Mouse (Mus musculus) CH12.LX (cell line): ENCODE data around the gene Rps12-ps3. TPM values are rescaled to one million over a fixed set of nuclear protein-coding genes. Genes with fewer than 3 reads are reported as not detected.

Source experiments
- DNase-seq: peaks from one replicate; pipeline ENCODE4 v3.0.0-alpha.2; 2013; ENCODE audit errors: extremely low read depth
- H3K27ac ChIP-seq: 2 replicates; pipeline ENCODE4 v1.5.1; 2012; ENCODE audit warnings: low read depth, mild to moderate bottlenecking, control low read depth, moderate library complexity; ENCODE audit not compliant: insufficient read depth
- H3K27me3 ChIP-seq: replicated peaks from 2 replicates; pipeline ENCODE3; 2012; ENCODE audit warnings: inconsistent platforms
- H3K36me3 ChIP-seq, 2 experiments: replicated peaks in 1 of 2; 2 replicates each; pipeline versions ENCODE3 to v1.6.1; 2012; ENCODE audit warnings: inconsistent platforms in 1 of 2, low read length in 1 of 2, mild to moderate bottlenecking in 1 of 2, mixed read lengths in 1 of 2, moderate library complexity in 1 of 2; ENCODE audit not compliant: control insufficient read depth in 1 of 2, insufficient read depth in 1 of 2
- H3K4me1 ChIP-seq, 2 experiments: 2 replicates each; pipeline ENCODE4 v1.6.1; 2012; ENCODE audit warnings: inconsistent platforms in 1 of 2, moderate library complexity in 1 of 2; ENCODE audit not compliant: insufficient read depth in 2 of 2, control insufficient read depth in 1 of 2
- H3K4me2 ChIP-seq: 2 replicates; pipeline ENCODE4 v1.6.1; 2012; ENCODE audit warnings: low read depth, mild to moderate bottlenecking, control low read depth; ENCODE audit not compliant: poor library complexity, insufficient read depth, severe bottlenecking
- H3K4me3 ChIP-seq, 3 experiments: fragments of 150-350 bp in 1 of 3; sonication (generic) in 1 of 3; replicated peaks in 1 of 3; 2 replicates each; pipeline versions ENCODE3 to v1.5.1; 2011 to 2012; ENCODE audit warnings: low read depth in 2 of 3, low read length in 2 of 3, mild to moderate bottlenecking in 2 of 3, moderate library complexity in 2 of 3, control low read depth in 1 of 3, improper control_type of control experiment in 1 of 3, inconsistent platforms in 1 of 3, mixed read lengths in 1 of 3; ENCODE audit not compliant: poor library complexity in 1 of 3
- H3K79me2 ChIP-seq: replicated peaks from 2 replicates; pipeline ENCODE4 v1.6.1; 2012; ENCODE audit warnings: mild to moderate bottlenecking, moderate library complexity; ENCODE audit not compliant: control insufficient read depth, poor library complexity, insufficient read depth, severe bottlenecking; ENCODE audit errors: extremely low read depth
- H3K9ac ChIP-seq: 2 replicates; pipeline ENCODE4 v1.6.1; 2012; ENCODE audit warnings: low read depth, mild to moderate bottlenecking, control low read depth, moderate library complexity; ENCODE audit not compliant: insufficient read depth
- H3K9me3 ChIP-seq: replicated peaks from 2 replicates; pipeline ENCODE3; 2012; ENCODE audit warnings: low read length, inconsistent platforms, mixed read lengths
- BHLHE40 ChIP-seq: IDR thresholded peaks from 2 replicates; pipeline ENCODE4 v1.6.1; 2011; ENCODE audit warnings: mild to moderate bottlenecking, low read depth, low read length, improper control_type of control experiment
- CHD1 ChIP-seq: IDR thresholded peaks from 2 replicates; pipeline ENCODE4 v1.6.1; 2012; ENCODE audit warnings: low read depth, low read length, improper control_type of control experiment, inconsistent platforms
- CTCF ChIP-seq, 2 experiments: IDR thresholded peaks in 1 of 2; conservative IDR thresholded peaks in 1 of 2; 2 replicates each; pipeline ENCODE4 v1.5.1; 2011 to 2012; ENCODE audit warnings: low read depth in 2 of 2, low read length in 2 of 2, improper control_type of control experiment in 1 of 2, inconsistent platforms in 1 of 2, mild to moderate bottlenecking in 1 of 2, moderate library complexity in 1 of 2
- EP300 ChIP-seq: IDR thresholded peaks from 2 replicates; pipeline ENCODE4 v1.6.1; 2011; ENCODE audit warnings: low read length, improper control_type of control experiment
- GABPA ChIP-seq: IDR thresholded peaks from 2 replicates; pipeline ENCODE4 v1.6.1; 2012; ENCODE audit warnings: low read depth, low read length, improper control_type of control experiment, inconsistent platforms; ENCODE audit not compliant: insufficient replicate concordance
- HCFC1 ChIP-seq: IDR thresholded peaks from 2 replicates; pipeline ENCODE4 v1.6.1; 2012; ENCODE audit warnings: low read depth, mild to moderate bottlenecking, inconsistent platforms, low read length, improper control_type of control experiment
- IRF4 ChIP-seq: IDR thresholded peaks from 2 replicates; pipeline ENCODE4 v1.6.1; 2014; ENCODE audit warnings: low read depth, mild to moderate bottlenecking, inconsistent platforms, low read length, improper control_type of control experiment
- JUN ChIP-seq: IDR thresholded peaks from 2 replicates; pipeline ENCODE4 v1.6.1; 2011; ENCODE audit warnings: low read depth, mild to moderate bottlenecking, low read length, improper control_type of control experiment, moderate library complexity; ENCODE audit not compliant: insufficient read depth
- KAT2A ChIP-seq: IDR thresholded peaks from 2 replicates; pipeline ENCODE4 v1.6.1; 2012; ENCODE audit warnings: low read length, improper control_type of control experiment, inconsistent platforms; ENCODE audit not compliant: insufficient replicate concordance
- MAFK ChIP-seq: IDR thresholded peaks from 2 replicates; pipeline ENCODE4 v1.6.1; 2011; ENCODE audit warnings: low read length, improper control_type of control experiment; ENCODE audit not compliant: insufficient replicate concordance
- MAX ChIP-seq: IDR thresholded peaks from 2 replicates; pipeline ENCODE4 v1.6.1; 2011; ENCODE audit warnings: low read length, improper control_type of control experiment
- MXI1 ChIP-seq: IDR thresholded peaks from 2 replicates; pipeline ENCODE4 v1.6.1; 2011; ENCODE audit warnings: mild to moderate bottlenecking, low read depth, low read length, improper control_type of control experiment
- MYC ChIP-seq: IDR thresholded peaks from 2 replicates; pipeline ENCODE4 v1.6.1; 2011; ENCODE audit warnings: low read depth, mild to moderate bottlenecking, improper control_type of control experiment, low read length
- NELFE ChIP-seq: IDR thresholded peaks from 2 replicates; pipeline ENCODE4 v1.6.1; 2011; ENCODE audit warnings: low read depth, low read length, improper control_type of control experiment
- NRF1 ChIP-seq: IDR thresholded peaks from 2 replicates; pipeline ENCODE4 v1.6.1; 2014; ENCODE audit warnings: low read depth, mild to moderate bottlenecking, inconsistent platforms, low read length, improper control_type of control experiment, moderate library complexity
- PAX5 ChIP-seq: IDR thresholded peaks from 2 replicates; pipeline ENCODE4 v1.6.1; 2012; ENCODE audit warnings: low read length, inconsistent platforms, mixed read lengths
- POLR2A ChIP-seq: IDR thresholded peaks from 2 replicates; pipeline ENCODE4 v1.6.1; 2011; ENCODE audit warnings: low read depth, mild to moderate bottlenecking, improper control_type of control experiment, low read length
- POLR2AphosphoS2 ChIP-seq: IDR thresholded peaks from 2 replicates; pipeline ENCODE4 v1.6.1; 2011; ENCODE audit warnings: low read depth, low read length, improper control_type of control experiment
- RAD21 ChIP-seq: IDR thresholded peaks from 2 replicates; pipeline ENCODE4 v1.6.1; 2011; ENCODE audit warnings: low read depth, mild to moderate bottlenecking, low read length, improper control_type of control experiment, moderate library complexity
- RCOR1 ChIP-seq: conservative IDR thresholded peaks from 2 replicates; pipeline ENCODE4 v1.6.1; 2012; ENCODE audit warnings: low read depth, mild to moderate bottlenecking, inconsistent platforms, low read length, improper control_type of control experiment
- SIN3A ChIP-seq: IDR thresholded peaks from 2 replicates; pipeline ENCODE4 v1.6.1; 2012; ENCODE audit warnings: low read length, improper control_type of control experiment, inconsistent platforms
- SMC3 ChIP-seq: IDR thresholded peaks from 2 replicates; pipeline ENCODE4 v1.6.1; 2011; ENCODE audit warnings: low read depth, low read length, improper control_type of control experiment
- TCF12 ChIP-seq: IDR thresholded peaks from 2 replicates; pipeline ENCODE4 v1.6.1; 2014; ENCODE audit warnings: low read depth, mild to moderate bottlenecking, inconsistent platforms, low read length, improper control_type of control experiment
- UBTF ChIP-seq: IDR thresholded peaks from 2 replicates; pipeline ENCODE4 v1.6.1; 2012; ENCODE audit warnings: low read depth, mild to moderate bottlenecking, inconsistent platforms, low read length, improper control_type of control experiment, moderate library complexity
- USF1 ChIP-seq: IDR thresholded peaks from 2 replicates; pipeline ENCODE4 v1.6.1; 2014; ENCODE audit warnings: low read depth, mild to moderate bottlenecking, inconsistent platforms, low read length, improper control_type of control experiment
- ZC3H11A ChIP-seq: IDR thresholded peaks from 2 replicates; pipeline ENCODE4 v1.6.1; 2012; ENCODE audit warnings: low read depth, mild to moderate bottlenecking, inconsistent platforms, low read length, improper control_type of control experiment
- ZNF384 ChIP-seq: IDR thresholded peaks from 2 replicates; pipeline ENCODE4 v1.6.1; 2012; ENCODE audit warnings: low read depth, low read length, improper control_type of control experiment, inconsistent platforms
- dilution Hi-C: fragments of 300-500 bp; cut with MboI; formaldehyde crosslinking; loops from 2 replicates; pipeline ENCODE4 v1.14.3; 2020; ENCODE audit warnings: low sequenced_read_pairs; ENCODE audit not compliant: extremely low pct_unique_long_range_greater_than_20kb, extremely low pct_ligation_motif_present
- in situ Hi-C: fragments of 300-500 bp; cut with MboI; formaldehyde crosslinking; loops from 3 replicates; pipeline ENCODE4 v1.14.3; 2019; ENCODE audit warnings: low sequenced_read_pairs, low pct_ligation_motif_present, low pct_unique_long_range_greater_than_20kb, mixed read lengths
- polyA plus RNA-seq: library from polyadenylated mRNA; unstranded; fragments of >175 nt; gene quantifications from 2 replicates; pipeline ENCODE4 v1.2.1, GENCODE M21; 2012; ENCODE audit warnings: low read depth; ENCODE audit not compliant: insufficient read length
- total RNA-seq, 2 experiments: library from RNA; depleted of rRNA; stranded (reverse); fragments of 300-350 nt in 1 of 2; fragments of >200 nt in 1 of 2; gene quantifications; 2 replicates each; pipeline ENCODE4 v1.2.3; 2012 to 2014

Gene Rps12-ps3
- total and polyA plus RNA-seq, 3 experiments: 567 to 3,509 (median 1,885) TPM

DNA sequence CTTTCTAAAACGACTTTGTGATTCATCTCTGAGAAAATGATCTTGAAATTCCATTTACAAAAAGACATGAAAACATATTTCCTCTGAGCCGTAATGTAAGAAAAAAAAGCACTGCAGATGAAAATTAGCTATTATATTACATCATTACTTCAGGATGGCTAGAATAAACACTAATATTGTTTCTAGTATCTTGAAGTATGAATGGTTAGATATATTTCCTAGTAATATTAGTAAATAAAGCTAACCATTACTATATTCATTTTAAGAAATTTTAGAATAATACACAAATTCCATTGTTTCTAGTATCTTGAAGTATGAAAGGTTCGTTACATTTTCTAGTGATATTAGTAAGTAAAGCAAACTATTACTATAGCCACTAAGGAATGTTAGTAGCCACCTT lies 17.8 kb downstream of the Rps12-ps3 start:
- TF ChIP-seq MAX (no peak), USF1 (no peak), ZNF384 (no peak), IRF4 (no peak), KAT2A (no peak), RAD21 (no peak), RCOR1 (no peak), UBTF (no peak), JUN (no peak), POLR2A (no peak), NELFE (no peak)
- peaks cover 0 to 57% of the 10 kb centered on the region in 2 experiments; a peak in 2 of 4 replicates for H3K4me1 ChIP-seq
- no peak overlapping the region for H3K4me3 ChIP-seq
- H3K27ac ChIP-seq: no peak overlapping the region
- in situ Hi-C loops (no loop called here), dilution Hi-C loops (no loop called here)
- H3K79me2 ChIP-seq: peaks cover 57% of the 10 kb centered on the region
- no peak overlapping the region for H3K4me2 ChIP-seq
- no peak for DNase-seq
- no peaks in the 10 kb centered on the region for H3K27me3 ChIP-seq
- H3K9ac ChIP-seq: no peak overlapping the region
- no peaks in the 10 kb centered on the region for H3K9me3 ChIP-seq
- H3K36me3 ChIP-seq: peaks cover 2 to 23% of the 10 kb centered on the region in 2 experiments

DNA sequence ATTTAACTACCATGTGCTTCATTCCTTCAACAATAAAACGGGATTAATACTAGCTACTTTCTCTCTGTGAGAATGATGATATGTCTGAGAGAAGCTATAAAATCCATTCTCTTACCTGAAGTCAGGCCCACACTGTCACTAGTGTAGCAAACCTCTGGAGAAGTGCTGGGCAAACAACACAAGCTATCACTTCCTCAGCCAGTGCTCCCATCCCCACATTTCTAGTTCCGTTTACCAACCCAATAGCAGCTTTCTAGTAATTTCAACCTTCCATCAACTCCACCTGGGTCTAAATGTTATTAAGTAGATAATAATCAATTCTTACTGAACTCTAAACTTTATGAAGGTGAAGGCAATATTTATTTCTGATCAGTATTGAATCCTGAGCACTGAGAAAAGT lies 20.9 kb downstream of the Rps12-ps3 start:
- in situ Hi-C loops (no loop called here), dilution Hi-C loops (no loop called here)

DNA sequence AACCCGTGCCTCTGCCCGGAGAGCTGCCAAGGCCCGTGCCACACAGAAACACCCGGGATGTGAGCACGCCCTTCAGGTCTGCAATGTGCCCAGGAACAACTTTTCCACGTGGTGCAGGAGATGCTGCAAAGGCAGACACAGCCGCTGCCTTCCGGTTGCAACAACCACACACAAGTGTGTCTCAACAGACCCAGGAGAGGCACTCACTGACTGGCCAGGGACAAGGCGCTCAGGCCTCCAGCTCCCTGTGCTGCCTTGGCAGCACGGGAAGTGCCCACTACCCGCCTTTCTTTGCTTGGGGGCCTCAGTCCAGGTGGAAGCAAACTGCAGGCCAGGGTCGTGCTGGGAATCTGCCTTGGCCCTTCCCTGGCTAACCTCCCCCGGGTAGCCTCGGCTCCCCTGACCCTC lies 22.2 kb downstream of the Rps12-ps3 start:
- Histone ChIP-seq H3K27me3 (no peaks in the 10 kb centered on the region), H3K4me3 (peak overlapping the region; percentile 86 to 94 (median 93)), H3K79me2 (peaks cover 35% of the 10 kb centered on the region), H3K27ac (no peak overlapping the region), H3K9ac (peak overlapping the region; percentile 92), H3K9me3 (no peaks in the 10 kb centered on the region), H3K4me1 (peaks cover 0 to 28% of the 10 kb centered on the region in 2 experiments; a peak in 2 of 4 replicates), H3K36me3 (no peaks in the 10 kb centered on the region), H3K4me2 (peak overlapping the region; percentile 38)
- DNase-seq: peak; percentile 40
- in situ Hi-C loops: no loop called here
- dilution Hi-C loops: no loop called here
- TF ChIP-seq NRF1: no peak
- TF ChIP-seq PAX5: no peak
- peak; percentile 97 for TF ChIP-seq MXI1
- TF ChIP-seq MYC: peak; percentile 84; the same call in 1 of the 2 replicates
- TF ChIP-seq CTCF (conservative IDR thresholded peaks at IDR 0.05 in 1 of 2, IDR thresholded peaks at IDR 0.05 in 1 of 2; ENCODE audit: low read depth in 2 of 2, low read length in 2 of 2): no peak
- no peak for TF ChIP-seq MAFK
- no peak for TF ChIP-seq SMC3
- peak; percentile 76; the same call in 1 of the 2 replicates for TF ChIP-seq SIN3A
- no peak for TF ChIP-seq JUN
- TF ChIP-seq GABPA: no peak
- no peak for TF ChIP-seq POLR2A
- TF ChIP-seq BHLHE40: peak; percentile 37; the same call in 1 of the 2 replicates
- no peak for TF ChIP-seq POLR2AphosphoS2
- no peak for TF ChIP-seq RCOR1
- no peak for TF ChIP-seq EP300
- no peak for TF ChIP-seq CHD1
- TF ChIP-seq ZNF384: no peak
- TF ChIP-seq HCFC1: no peak

More for the DNA sequence above, 20.9 kb downstream of the Rps12-ps3 start:
- peak overlapping the region; percentile 45 to 93 (median 86) for H3K4me3 ChIP-seq
- H3K4me1 ChIP-seq: peaks cover 0 to 40% of the 10 kb centered on the region in 2 experiments; a peak in 2 of 4 replicates
- H3K27ac ChIP-seq: no peak overlapping the region
- no peaks in the 10 kb centered on the region for H3K27me3 ChIP-seq
- H3K36me3 ChIP-seq: peaks cover 0 to under 1% of the 10 kb centered on the region in 2 experiments
- no peaks in the 10 kb centered on the region for H3K9me3 ChIP-seq
- peak; percentile 56; the same call in 1 of the 2 replicates for TF ChIP-seq SIN3A
- TF ChIP-seq POLR2A: no peak
- TF ChIP-seq ZC3H11A: no peak
- no peak for TF ChIP-seq POLR2AphosphoS2
- TF ChIP-seq TCF12: no peak
- TF ChIP-seq MAX: no peak
- TF ChIP-seq, all 38 proteins: peak for 1
- DNase-seq: peak; percentile 19
- H3K79me2 ChIP-seq: peaks cover 40% of the 10 kb centered on the region
- H3K4me2 ChIP-seq: peak overlapping the region; percentile 64; the same call in 1 of the 2 replicates
- H3K9ac ChIP-seq: peak overlapping the region; percentile 92
